Mouse (Mus musculus) liver, postnatal 0 days (tissue): ENCODE data around the gene Cd209e.

Experiments used
- CTCF ChIP-seq: sonication (generic); IDR thresholded peaks from 2 replicates; pipeline ENCODE4 v1.5.1; 2016; ENCODE audit warnings: antibody characterized with exemption, low read depth
- EP300 ChIP-seq: IDR thresholded peaks from 2 replicates; pipeline ENCODE4 v1.6.1; 2016; ENCODE audit warnings: antibody characterized with exemption, low read depth, mild to moderate bottlenecking

- TF ChIP-seq CTCF (no peak), EP300 (no peak)
Measured at GRCm38 (mm10) chr8:3876121-3876520, 22.0 kb upstream of the Cd209e start.
